8 mouse cellular contexts compared by ENCODE assay signal in the genomic region with DNA sequence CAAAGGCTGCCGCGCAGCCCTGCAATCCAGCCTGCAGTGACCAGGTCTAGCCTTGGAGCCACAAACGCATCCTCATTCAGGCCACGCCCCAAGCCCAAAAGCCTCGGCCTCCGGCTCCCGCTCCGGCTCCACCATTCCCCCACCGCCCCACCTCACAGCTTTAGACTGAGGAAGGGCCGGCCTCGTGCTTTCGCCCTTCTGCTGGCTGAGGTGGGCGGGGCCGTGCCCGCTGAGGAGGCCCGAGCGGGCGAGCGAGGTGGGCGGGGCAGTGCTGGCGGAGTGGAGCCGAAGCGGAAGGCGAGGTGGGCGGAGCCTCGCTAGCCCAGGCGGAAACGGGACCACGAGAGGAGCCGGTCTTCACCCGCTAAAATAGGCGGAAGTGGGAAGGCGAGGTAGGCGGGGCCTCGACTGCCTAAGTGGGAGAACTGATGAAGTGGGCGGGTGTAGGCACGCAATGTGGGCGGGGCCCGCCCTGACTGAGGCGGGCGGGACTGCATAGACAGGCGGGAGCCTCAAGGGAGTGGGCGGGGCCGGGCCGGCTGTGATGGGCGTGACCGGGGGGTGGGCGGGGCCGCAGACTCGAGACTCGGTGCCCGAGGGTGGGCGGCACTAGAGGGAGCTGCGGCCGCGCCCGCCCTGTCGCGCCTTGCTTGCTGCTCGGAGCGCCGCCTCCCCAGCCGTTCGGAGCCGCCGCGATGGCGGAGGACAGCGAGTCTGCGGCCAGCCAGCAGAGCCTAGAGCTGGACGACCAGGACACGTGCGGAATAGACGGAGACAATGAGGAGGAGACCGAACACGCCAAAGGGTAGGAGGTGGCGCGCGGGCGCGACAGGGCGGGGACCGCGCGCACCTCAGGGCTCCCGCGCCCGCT. TPM values are rescaled to one million over a fixed set of nuclear protein-coding genes. Genes with fewer than 3 reads are reported as not detected.
A peak's percentile ranks its signal among the peaks of the same experiment; 100 is the strongest.
DNase-seq lines count a peak whose midpoint lies in the region; ATAC-seq and TF ChIP-seq lines count a peak whose summit lies in the region.

A gene (plus strand): TSS at position 611 of the 871 bp plus-strand sequence.

- H3K4me2 ChIP-seq in heart, embryonic 15.5 days, result peak within 1 kb of the TSS; percentile 83
- peak within 1 kb of the TSS; percentile 97 for H3K4me2 ChIP-seq in liver, embryonic 14.5 days (ENCODE audit: low read depth)
- peak within 1 kb of the TSS; percentile 80 for H3K4me2 ChIP-seq in neural tube, embryonic 11.5 days (ENCODE audit: low read depth)
- H3K4me2 ChIP-seq in stomach, postnatal 0 days (replicated peaks; ENCODE audit: low read depth), result peak within 1 kb of the TSS; percentile 91

- no peaks in the 10 kb centered on the region for H3K27me3 ChIP-seq in forebrain, embryonic 10.5 days (ENCODE audit: poor library complexity, severe bottlenecking)
- no peaks in the 10 kb centered on the region for H3K27me3 ChIP-seq in heart, embryonic 15.5 days
- no peaks in the 10 kb centered on the region for H3K27me3 ChIP-seq in liver, embryonic 14.5 days (ENCODE audit: control insufficient read depth, insufficient read depth, low read length)
- H3K27me3 ChIP-seq in neural tube, embryonic 11.5 days (ENCODE audit: control insufficient read depth, insufficient read depth, low read length), result no peaks in the 10 kb centered on the region
- H3K27me3 ChIP-seq in stomach, postnatal 0 days (ENCODE audit: control insufficient read depth, insufficient read depth, low read length), result no peaks in the 10 kb centered on the region

- H3K4me3 ChIP-seq in forebrain, embryonic 10.5 days, result peak within 1 kb of the TSS; percentile 83
- peak within 1 kb of the TSS; percentile 73 for H3K4me3 ChIP-seq in heart, embryonic 15.5 days
- H3K4me3 ChIP-seq in liver, embryonic 14.5 days (ENCODE audit: insufficient read depth in 1 of 2, low read depth in 2 of 2, low read length in 2 of 2), result peak within 1 kb of the TSS; percentile 79 to 92
- peak within 1 kb of the TSS; percentile 82 for H3K4me3 ChIP-seq in neural tube, embryonic 11.5 days (ENCODE audit: low read depth, low read length)
- H3K4me3 ChIP-seq in stomach, postnatal 0 days (ENCODE audit: low read depth, low read length), result peak within 1 kb of the TSS; percentile 87

- H3K36me3 ChIP-seq in forebrain, embryonic 10.5 days (replicated peaks), result no peaks in the 10 kb centered on the region
- H3K36me3 ChIP-seq in heart, embryonic 15.5 days, result no peaks in the 10 kb centered on the region
- no peaks in the 10 kb centered on the region for H3K36me3 ChIP-seq in liver, embryonic 14.5 days (replicated peaks; ENCODE audit: control insufficient read depth, insufficient read depth, low read depth)
- H3K36me3 ChIP-seq in neural tube, embryonic 11.5 days (ENCODE audit: control insufficient read depth, insufficient read depth, low read length), result no peaks in the 10 kb centered on the region
- H3K36me3 ChIP-seq in stomach, postnatal 0 days (ENCODE audit: control insufficient read depth, insufficient read depth, low read length), result no peaks in the 10 kb centered on the region

- no peak for TF ChIP-seq EP300 in liver, embryonic 14.5 days (IDR thresholded peaks at IDR 0.05; ENCODE audit: low read depth)
- TF ChIP-seq EP300 in stomach, postnatal 0 days (optimal IDR thresholded peaks at IDR 0.05), result no peak

- ATAC-seq in heart, embryonic 15.5 days (replicated peaks; ENCODE audit: insufficient number of reproducible peaks, insufficient read depth, low FRiP score, low read depth), result peak; percentile 97
- peak; percentile 92 for ATAC-seq in liver, embryonic 14.5 days (ENCODE audit: insufficient read depth)
- ATAC-seq in neural tube, embryonic 11.5 days (ENCODE audit: insufficient read depth, low FRiP score, low TSS enrichment), result peak; percentile 96
- ATAC-seq in stomach, postnatal 0 days (ENCODE audit: low FRiP score, low TSS enrichment), result peak; percentile 99

- under 1% methylated on average over 87 of the region's 88 CpGs for WGBS in forebrain, embryonic 10.5 days
- under 1% methylated on average over 80 of the region's 88 CpGs for WGBS in heart, embryonic 15.5 days
- under 1% methylated on average over 86 of the region's 88 CpGs for WGBS in liver, embryonic 14.5 days (ENCODE audit: insufficient replicate concordance)
- WGBS in neural tube, embryonic 11.5 days, result under 1% methylated on average over 82 of the region's 88 CpGs
- under 1% methylated on average over 77 of the region's 88 CpGs for WGBS in stomach, postnatal 0 days

- peaks cover 26% of the 10 kb centered on the region for H3K4me1 ChIP-seq in forebrain, embryonic 10.5 days
- peaks cover 18% of the 10 kb centered on the region for H3K4me1 ChIP-seq in heart, embryonic 15.5 days (replicated peaks)
- H3K4me1 ChIP-seq in liver, embryonic 14.5 days (replicated peaks; ENCODE audit: control insufficient read depth in 2 of 2, insufficient read depth in 2 of 2, low read length in 1 of 2), result peaks cover 16 to 17% of the 10 kb centered on the region in 2 experiments
- H3K4me1 ChIP-seq in neural tube, embryonic 11.5 days (ENCODE audit: control insufficient read depth, insufficient read depth, low read length), result peaks cover 2% of the 10 kb centered on the region; the same call in 1 of the 2 replicates
- 0 out of 2 replicates have a peak, but pooled peaks cover 3% of the 10 kb centered on the region for H3K4me1 ChIP-seq in stomach, postnatal 0 days (replicated peaks; ENCODE audit: control insufficient read depth, insufficient read depth)

- H3K27ac ChIP-seq in forebrain, embryonic 10.5 days, result peak within 1 kb of the TSS; percentile 91
- H3K27ac ChIP-seq in heart, embryonic 15.5 days, result peak within 1 kb of the TSS; percentile 89
- H3K27ac ChIP-seq in liver, embryonic 14.5 days, result peak within 1 kb of the TSS; percentile 34
- peak within 1 kb of the TSS; percentile 86 for H3K27ac ChIP-seq in neural tube, embryonic 11.5 days (ENCODE audit: low read depth, low read length)
- H3K27ac ChIP-seq in stomach, postnatal 0 days (replicated peaks), result peak within 1 kb of the TSS; percentile 87

- TF ChIP-seq CTCF in liver, embryonic 14.5 days (IDR thresholded peaks at IDR 0.05; ENCODE audit: low read depth), result 0 out of 2 replicates have a peak, but pooled peaks have one; percentile 18
- peak; percentile 53; the same call in 1 of the 2 replicates for TF ChIP-seq CTCF in stomach, postnatal 0 days (IDR thresholded peaks at IDR 0.05; ENCODE audit: low read depth)

- H3K9me3 ChIP-seq in forebrain, embryonic 10.5 days, result no peaks in the 10 kb centered on the region
- no peaks in the 10 kb centered on the region for H3K9me3 ChIP-seq in heart, embryonic 15.5 days (replicated peaks)
- H3K9me3 ChIP-seq in liver, embryonic 14.5 days (ENCODE audit: control insufficient read depth, low read length), result no peaks in the 10 kb centered on the region
- no peaks in the 10 kb centered on the region for H3K9me3 ChIP-seq in neural tube, embryonic 11.5 days (ENCODE audit: control insufficient read depth, low read length)
- no peaks in the 10 kb centered on the region for H3K9me3 ChIP-seq in stomach, postnatal 0 days (ENCODE audit: control insufficient read depth, low read length)

- DNase-seq in CD8-positive naive resting alpha-beta T cell, adult 2 months (ENCODE audit: low read depth in 2 of 2, low spot score in 2 of 2), result peak; percentile 98 to 99
- peak; percentile 100 for DNase-seq in c-Kit-positive CD71-negative TER-119-negative erythroid progenitor cells, embryonic 14.5 days (ENCODE audit: low read depth)
- peak; percentile 100 for DNase-seq in forebrain, embryonic 10.5 days (ENCODE audit: extremely low spot score, low spot score)
- DNase-seq in kidney, postnatal 25 days, result peak; percentile 100
- DNase-seq in liver, embryonic 14.5 days (ENCODE audit: low read depth in 3 of 3, low spot score in 3 of 3), result peak; percentile 99 to 100 (median 99)
- peak; percentile 100 for DNase-seq in neural tube, embryonic 11.5 days (ENCODE audit: low spot score)
- DNase-seq in stomach, postnatal 0 days (ENCODE audit: low spot score), result peak; percentile 100

- H3K9ac ChIP-seq in heart, embryonic 15.5 days, result peak within 1 kb of the TSS; percentile 84
- peak within 1 kb of the TSS; percentile 74 for H3K9ac ChIP-seq in liver, embryonic 14.5 days (replicated peaks)
- peak within 1 kb of the TSS; percentile 81 for H3K9ac ChIP-seq in neural tube, embryonic 11.5 days (ENCODE audit: low read length)
- H3K9ac ChIP-seq in stomach, postnatal 0 days (ENCODE audit: low read length), result peak within 1 kb of the TSS; percentile 80

RNA-seq across cellular contexts. Expression of the gene that starts here (rescaled TPM):
- 63.6 and 64.1 TPM in 2 replicates for polyA plus RNA-seq in forebrain, embryonic 10.5 days (2016; fragmentation: Nextera tagmentation; extraction: Ambion mirVana)
- polyA plus RNA-seq in heart, embryonic 15.5 days (2015; fragmentation: Nextera tagmentation; extraction: Ambion mirVana), result 26.4 and 30.6 TPM in 2 replicates
- polyA plus RNA-seq in liver, embryonic 14.5 days (2012; rRNA removed), result 3.3 and 4.9 TPM in 2 replicates
- polyA plus RNA-seq in liver, embryonic 14.5 days (2014; fragmentation: Nextera tagmentation; extraction: Ambion mirVana), result 13.5 and 14.1 TPM in 2 replicates
- polyA plus RNA-seq in neural tube, embryonic 11.5 days (2014; fragmentation: Nextera tagmentation; extraction: Ambion mirVana), result 53.4 and 56.0 TPM in 2 replicates
- 23.8 and 24.0 TPM in 2 replicates for polyA plus RNA-seq in stomach, postnatal 0 days (2015; fragmentation: Nextera tagmentation; extraction: Ambion mirVana)

Comparison
In these comparisons a context has a peak if more than half of its experiments do, and no peak if none do; other contexts are left out.
1. Peak in every context shown above with its lines: DNase-seq, ATAC-seq, H3K4me3 ChIP-seq and H3K27ac ChIP-seq.
2. H3K27ac ChIP-seq: peak in every context shown above with its lines; median percentile 91 in forebrain, embryonic 10.5 days; 89 in heart, embryonic 15.5 days; 87 in stomach, postnatal 0 days; 86 in neural tube, embryonic 11.5 days; 34 in liver, embryonic 14.5 days.